Mouse (Mus musculus) layer of hippocampus, adult 9-11 months (tissue): Measurements from ENCODE around the gene Ankzf1.

Experiments used
- DNase-seq: peaks from one replicate; pipeline ENCODE4 v3.0.0; 2022

The Ankzf1 gene

DNA sequence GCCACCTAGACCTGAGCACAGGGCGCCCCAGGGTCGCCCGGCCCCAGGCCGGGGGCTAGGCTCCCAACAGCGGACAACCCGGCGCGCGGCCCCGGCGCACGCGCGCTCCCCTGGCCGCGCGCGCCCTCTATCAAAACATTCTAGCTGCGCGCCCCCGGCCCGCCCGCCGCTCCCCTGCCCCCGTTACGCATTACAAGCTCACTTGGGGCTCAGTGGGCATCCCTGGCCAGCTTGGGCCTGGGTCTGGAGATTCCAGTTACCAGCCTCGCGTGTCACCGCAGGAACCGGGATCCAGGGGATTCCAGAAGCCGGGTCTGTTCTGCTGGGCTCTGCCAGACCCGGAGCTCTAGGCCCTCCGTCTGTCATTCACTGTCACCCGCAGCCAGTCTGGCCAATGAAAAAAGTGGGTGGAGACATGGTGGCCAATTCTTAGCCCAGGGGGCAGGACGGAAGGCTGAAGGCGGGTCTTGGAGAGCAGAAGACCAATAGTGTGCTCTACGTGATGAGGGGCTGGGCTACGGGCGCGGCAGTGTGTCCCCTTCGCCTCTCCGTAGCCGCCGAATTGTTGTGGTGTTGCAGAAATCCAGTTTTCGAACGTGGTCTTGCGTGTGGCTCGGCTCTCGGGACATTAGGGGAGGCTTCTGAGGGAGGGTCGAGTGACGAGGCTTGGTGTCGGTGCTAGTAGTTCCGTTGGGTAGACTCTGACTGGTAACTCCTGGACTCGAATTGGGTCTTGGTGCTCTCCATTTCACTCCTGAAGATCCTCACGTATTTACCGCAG lies at the start of gene Ankzf1, which contains the start of gene Atg9a:
Gene Ankzf1, plus strand, starts transcription at position 530 of the 781 bp plus-strand sequence.
Gene Atg9a, minus strand, starts transcription at position 575 of the 781 bp plus-strand sequence.
- peak; percentile 99 for DNase-seq

DNA sequence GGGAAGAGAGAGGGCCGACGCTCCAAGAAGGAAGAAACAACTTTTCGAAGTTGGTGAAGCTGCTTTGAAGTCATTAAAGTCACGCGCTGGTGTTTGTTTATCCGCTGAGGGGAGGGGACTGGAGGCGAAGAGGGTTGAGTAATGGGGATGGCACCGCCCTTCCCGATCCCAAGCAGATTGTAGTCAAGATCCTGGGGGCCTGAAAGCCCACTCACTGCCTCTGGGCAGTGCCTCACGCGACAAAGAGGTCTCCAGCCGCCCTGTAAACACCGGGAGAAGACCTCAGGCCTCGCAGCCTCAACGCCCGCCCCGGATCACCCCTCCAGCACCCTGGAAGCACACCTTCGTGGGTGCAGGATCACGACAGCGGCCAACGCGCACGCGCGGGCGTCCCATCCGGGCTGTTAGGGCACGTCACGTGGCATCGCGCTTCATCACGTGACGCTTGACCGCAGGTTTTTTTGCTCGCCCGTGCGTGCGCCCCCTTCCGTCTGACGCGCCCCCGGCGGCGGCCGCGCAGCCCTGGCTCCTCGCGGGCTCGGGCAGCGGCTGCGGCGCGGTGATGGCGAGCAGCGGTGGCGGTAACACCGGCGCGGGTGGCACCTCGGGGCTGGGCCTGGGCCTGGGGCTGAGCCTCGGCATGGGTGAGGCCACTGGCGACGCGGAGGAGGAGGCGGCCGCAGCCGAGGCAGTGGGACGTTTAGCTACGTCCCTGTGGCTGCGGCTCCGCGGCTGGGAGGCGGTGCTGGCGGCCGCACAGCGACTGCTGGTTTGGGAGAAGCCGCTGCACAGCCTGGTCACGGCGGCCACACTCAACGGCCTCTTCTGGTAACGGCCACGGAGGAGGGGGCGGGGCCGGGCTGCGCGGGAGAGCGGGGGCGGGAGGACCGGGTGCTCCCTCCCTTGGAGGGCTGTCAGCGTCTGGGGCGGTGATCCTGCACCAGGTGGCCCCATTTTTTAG lies 49.4 kb upstream of the Ankzf1 start, which contains the start of the genes Cnppd1 and Retreg2:
Gene Cnppd1, minus strand, starts transcription at position 411 of the 961 bp plus-strand sequence.
Gene Retreg2, plus strand, starts transcription at position 478 of the 961 bp plus-strand sequence.
- peak; percentile 95 for DNase-seq

DNA sequence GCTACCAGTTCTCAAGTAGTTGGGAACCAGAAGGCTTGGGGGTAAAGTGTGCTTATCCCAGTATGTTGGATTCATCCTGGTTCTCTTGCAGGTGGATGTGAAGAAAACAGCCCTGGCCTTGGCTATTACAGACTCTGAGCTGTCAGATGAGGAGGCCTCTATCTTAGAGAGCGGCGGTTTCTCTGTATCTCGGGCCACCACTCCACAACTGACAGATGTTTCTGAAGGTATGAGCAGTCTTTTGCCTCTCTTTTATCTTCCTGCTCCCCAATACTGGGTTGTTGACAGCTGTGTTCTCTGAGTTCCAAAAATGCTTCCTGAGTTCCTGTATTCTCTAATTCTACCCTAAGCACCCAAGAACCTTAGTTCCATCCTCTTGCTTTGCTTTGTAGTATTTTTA lies 46.4 kb upstream of the Ankzf1 start:
- DNase-seq: no peak

DNA sequence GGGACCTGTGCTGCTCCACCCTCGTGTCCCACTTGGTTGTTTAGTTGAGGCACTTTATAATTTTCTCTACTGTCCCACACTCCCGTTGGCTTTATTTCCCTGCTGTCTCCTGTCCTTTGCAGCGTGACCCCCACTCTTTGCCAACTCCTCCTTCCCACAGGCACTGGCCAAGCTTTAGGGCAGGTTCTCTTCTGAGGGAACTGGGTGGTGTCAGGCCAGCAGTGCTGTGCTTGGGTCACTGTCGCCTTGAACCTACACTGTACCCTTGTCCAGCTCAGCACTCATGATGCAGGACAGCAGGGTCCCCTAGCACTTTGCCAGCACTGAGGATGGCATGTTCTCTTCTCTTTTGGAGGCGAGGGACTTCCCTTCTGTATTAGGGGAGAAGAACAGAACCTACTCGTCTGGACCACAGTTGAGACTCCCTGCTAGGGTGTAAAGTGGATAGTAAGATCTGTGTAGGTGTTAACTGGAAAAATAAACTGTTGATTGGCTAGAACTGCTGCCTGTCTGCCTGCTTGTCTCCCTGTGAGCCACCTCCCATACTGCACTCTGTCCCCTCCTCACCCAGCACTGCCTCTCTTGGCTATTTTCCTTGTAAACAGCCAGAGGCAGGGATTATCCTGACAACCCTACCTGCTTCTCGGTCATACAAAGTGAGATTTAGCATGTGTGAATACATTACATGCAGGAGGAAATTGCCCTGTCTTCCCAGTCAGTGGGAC lies 44.4 kb upstream of the Ankzf1 start:
- DNase-seq: no peak

DNA sequence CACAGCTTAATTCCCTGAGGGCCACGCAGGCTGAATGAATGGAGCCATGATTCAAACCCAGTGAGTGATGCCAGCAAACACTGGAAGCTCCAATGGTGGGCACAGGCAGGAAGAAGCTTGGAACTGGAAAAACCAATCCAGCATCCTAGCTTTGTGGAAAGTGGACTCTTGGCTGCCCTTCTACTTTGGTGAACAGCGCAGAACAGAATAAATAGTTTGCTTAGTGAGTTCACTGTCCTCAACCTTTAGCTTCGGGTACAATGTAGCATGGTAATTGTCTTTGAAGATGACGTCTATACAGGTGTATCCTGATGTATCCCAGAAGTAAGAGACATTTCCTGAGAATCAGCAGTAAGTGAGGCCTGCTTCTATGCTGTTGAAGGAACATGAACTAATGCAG lies 43.2 kb upstream of the Ankzf1 start:
- DNase-seq: no peak

DNA sequence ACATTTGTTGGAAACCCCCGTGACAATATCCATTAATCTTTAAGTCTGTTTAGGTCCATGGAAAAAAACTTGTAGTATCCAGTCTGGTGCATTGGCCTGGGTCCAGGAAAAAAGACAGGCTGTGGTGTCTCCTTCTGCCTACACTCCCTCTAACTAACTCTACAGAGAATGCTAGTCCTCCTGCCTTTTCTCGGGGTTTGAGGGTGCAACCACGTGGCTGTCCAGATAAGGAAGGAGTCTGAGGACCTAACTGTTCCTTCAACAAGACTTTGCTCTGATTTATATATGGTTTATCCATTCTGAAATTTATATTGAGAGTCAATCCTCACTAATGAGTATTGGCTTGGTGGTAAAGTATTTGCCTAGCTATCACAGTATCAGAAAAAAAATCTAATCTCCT lies 36.1 kb upstream of the Ankzf1 start:
- DNase-seq: no peak

DNA sequence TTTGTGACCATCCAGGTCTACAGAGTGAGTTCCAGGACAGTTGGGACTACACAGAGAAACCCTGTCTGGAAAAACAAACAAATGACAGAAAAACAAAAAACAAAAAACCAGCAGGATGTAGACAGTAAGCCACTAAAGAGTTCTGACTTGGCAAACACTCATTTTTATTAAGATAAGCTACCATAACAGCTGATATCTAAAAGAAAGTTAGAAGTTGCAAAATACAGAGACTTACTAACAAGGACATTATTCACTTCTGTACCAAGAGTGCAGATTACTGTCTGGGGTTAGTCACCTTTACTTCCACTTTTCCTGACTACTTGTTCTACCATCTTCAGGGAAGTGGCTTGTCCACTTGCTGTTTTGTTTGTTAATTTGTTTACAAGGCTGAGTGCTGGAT lies 33.0 kb upstream of the Ankzf1 start:
- DNase-seq: no peak

DNA sequence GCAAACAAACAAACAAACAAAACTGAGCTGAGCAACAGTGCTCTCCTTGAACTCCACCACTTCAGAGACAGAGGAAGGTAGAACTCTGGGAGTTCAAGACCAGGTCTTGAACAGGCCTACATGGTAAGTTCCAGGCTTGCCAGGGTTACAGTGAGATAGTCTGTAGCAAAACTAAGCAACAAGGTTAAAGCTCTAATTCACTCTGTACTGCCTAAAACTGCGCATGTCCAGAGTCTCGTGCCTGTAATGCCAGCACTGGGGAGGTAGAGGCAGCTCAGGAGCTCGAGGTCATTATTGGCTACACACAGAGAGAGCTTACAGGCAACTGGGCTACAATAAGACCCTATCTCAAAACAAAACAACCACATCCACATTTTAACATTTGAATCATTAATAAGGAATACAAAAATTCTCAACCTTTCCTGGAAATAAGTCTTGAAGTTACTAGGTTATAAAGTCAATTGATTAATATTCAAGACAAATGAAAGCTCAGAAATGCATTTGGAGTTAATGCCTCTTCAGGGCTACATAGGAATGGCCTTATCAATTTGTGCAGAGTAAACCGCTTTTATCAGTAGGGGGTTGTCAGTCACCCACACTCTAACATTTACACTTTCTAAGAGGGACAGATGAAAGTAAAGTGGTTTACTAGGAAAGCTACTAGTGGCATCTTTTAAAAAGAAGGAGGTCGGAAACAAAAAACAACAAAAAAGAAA lies 32.3 kb upstream of the Ankzf1 start:
- DNase-seq: no peak

DNA sequence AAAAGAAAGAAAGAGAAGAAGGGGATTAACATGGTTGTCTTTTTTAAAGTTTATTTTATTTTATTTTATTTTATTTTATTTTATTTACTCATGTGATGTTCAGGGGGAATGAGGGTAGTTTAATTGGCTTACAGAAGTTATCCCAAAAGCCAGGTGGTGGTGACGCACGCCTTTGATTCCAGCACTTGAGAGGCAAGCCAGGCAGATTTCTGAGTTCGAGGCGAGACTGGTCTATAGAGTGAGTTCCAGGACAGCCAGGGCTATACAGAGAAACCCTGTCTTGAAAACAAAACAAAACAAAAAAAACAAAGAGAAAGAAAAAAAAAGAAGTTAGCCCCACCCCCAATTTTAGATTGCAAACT lies 31.7 kb upstream of the Ankzf1 start:
- no peak for DNase-seq

DNA sequence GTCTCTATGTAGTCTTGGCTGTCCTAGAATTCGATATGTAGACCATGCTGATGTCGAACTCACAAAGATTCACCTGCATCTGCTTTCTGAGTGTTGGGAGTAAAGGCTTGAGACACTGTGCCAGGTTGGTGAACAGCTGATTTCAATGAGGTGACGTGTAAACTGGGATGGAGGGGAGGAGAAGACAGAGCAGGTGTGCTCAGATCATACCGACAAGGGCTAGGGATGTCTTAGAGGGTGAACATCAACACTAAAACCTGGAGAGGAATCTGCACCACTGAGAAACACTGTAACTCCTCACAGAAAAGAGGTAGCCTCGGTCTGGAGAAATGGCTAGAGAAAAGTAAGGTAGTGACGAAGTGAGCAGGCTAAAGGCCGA lies 23.9 kb upstream of the Ankzf1 start:
- DNase-seq: no peak

DNA sequence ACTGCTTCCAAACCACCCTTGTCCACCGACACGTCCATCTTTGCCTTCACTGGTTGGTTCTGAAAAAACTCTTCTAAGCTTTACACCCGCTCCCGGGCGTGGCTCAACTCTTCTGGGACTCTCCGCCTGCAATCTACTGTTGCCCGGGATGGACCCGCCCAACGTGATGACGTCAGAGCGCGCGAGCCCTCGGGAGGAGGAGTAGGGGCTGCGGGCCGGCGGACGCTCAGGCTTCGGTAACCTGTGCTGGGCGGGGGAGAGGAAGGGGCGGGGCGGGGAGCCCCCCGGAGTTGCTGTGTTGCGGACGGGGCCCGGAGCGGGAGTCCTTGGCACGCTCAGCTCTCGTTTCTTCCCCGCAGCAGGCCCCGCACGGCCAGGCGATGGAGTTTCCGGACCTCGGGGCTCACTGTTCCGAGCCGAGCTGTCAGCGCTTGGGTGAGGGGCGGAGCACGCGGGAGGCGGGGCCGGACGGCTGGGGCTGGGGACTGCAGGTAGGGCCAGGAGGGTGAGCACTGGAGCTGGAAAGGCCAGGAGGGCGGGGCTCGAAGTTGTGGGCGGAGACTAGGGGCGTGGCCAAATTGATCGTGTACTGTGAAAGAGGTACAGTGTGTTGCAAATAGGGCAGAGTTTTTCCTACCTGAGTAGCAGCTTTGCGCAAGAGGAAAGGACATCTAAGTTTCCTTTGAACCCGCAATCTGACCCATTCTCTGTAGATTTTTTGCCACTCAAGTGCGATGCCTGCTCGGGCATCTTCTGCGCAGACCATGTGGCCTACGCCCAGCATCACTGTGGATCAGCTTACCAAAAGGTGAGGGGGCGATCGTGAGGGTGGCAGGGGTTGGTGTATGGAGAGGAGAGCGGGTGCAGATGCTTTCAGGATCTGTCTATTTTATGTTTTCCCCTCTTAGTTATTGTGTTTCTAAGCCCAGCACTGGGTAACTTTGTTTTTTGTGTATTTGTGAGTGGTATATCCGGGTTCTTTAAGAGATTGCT lies 23.2 kb upstream of the Ankzf1 start, which contains the start of gene Zfand2b:
Gene Zfand2b, plus strand, starts transcription at position 175 of the 993 bp plus-strand sequence.
- DNase-seq: peak; percentile 96

DNA sequence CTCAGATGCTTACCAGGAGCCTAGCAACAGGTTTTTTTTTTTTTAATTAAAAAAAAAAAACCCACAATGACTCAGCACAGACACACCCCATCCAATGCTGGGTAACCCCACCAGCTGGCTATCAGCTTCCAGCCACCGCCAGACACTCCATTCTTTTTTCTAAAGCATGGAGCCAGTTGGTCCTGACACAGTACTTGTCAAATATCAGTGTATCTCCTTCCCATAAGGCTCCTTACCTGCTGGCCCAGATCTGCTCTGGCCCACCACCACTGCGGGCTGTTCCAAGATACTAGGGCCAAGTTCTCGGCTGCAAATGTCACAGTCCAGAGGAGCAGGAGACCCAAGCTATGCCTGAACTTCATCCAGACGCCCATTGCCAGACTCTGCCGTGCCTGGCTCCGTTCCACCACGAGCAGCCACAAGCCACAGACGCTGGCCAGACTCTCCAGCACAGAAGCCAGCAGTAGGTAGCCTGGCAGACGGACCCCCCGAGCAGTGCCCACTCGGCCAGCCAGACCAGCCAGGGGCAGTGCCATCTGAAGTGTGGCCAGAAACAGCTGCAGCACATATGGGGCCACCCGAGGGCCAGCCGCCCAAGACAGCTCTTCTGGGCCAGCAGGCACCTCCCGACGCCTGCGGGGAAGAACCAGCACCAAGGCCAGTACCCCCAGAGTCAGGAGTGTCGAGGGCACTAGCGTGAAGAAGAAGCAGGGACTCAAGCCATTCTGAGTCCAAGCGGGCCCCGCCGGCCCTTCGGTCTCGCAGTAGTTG lies 12.4 kb upstream of the Ankzf1 start:
- peak; percentile 48 for DNase-seq

DNA sequence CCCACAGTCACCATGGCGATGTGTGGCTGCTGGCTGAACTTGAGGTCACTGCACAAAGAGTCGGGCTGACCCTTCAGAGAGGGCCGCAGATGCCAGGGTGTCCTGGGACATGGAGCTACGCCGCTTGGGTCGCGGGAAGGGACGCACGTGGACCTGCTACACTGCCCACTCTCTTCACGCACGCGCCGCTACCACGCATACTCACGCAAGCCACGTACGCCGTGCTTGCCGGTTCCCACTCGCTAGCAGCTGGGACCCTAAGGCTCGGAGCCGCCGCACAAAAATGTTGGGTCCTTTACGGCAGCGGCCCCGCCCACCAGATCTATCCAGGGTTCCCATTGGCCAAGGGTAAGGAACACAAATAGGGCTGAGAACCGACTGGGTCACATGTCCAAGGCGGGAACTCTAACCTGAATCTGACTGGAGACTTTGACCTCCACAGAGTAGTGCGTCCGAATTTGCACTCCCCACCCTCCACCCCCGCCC lies 11.8 kb upstream of the Ankzf1 start, which contains the start of gene Abcb6:
Gene Abcb6, minus strand, starts transcription at position 288 of the 486 bp plus-strand sequence.
- DNase-seq: peak; percentile 95

DNA sequence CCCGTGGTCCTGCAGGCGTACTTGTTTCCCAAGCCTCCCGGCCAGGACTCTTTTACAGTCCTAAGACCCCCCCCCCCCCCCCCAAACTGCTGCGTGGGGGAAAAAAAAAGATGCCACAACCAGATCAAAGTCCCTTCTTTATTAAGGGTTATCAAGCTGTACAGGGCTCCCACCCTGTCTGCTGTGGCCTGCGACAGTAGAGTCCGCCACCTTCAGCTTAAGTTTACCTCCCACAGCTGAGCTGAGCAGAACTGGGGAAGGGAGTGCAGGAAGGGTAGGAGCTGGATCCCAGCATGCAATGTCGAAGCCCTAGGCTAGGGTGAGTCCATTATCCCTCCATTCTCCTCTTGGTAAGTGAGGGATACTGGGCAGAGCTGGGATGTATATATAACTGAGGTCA lies 11.2 kb upstream of the Ankzf1 start:
- no peak for DNase-seq

DNA sequence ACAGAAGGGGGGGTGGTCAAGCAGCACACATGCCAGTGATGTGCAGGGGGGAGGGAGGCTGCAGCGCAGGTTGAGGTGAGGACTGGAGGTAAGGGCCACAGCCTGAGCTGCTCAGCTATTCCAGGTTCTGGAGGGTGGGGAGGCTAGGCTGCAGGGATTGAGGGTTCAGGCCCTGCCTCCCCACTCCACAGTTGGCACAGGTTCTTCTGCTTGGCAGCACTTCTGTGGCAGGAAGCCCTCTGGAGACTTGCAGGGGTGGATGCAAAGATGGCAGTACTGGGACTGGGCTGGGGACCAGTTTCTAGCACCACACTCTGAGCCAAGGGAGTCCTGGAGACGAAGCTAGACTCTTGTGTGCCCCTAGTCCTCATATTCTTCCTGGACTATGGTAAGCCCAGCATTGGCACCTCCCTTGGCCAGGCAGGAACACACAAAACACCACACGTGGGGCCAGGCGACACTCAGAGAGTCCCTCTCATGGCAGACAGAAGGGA lies 10.5 kb upstream of the Ankzf1 start:
- DNase-seq: no peak

DNA sequence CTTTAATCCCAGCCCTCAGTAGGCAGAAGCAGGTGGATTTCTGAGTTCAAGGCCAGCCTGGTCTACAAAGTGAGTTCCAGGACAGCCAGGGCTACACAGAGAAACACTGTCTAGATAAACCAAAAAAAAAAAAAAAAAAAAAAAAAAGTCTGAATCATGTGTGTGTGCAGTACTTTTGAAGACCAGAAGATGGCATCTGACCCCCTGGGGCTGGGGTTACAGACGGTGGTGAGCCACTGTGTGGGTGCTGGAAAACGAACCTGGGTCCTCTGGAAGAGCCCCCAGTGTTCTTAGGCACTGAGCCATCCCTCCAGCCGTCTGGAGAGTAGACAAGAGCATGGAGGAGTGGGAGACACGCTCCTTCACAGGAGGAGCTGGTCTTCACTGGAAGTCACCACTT lies 9.8 kb upstream of the Ankzf1 start:
- DNase-seq: no peak

DNA sequence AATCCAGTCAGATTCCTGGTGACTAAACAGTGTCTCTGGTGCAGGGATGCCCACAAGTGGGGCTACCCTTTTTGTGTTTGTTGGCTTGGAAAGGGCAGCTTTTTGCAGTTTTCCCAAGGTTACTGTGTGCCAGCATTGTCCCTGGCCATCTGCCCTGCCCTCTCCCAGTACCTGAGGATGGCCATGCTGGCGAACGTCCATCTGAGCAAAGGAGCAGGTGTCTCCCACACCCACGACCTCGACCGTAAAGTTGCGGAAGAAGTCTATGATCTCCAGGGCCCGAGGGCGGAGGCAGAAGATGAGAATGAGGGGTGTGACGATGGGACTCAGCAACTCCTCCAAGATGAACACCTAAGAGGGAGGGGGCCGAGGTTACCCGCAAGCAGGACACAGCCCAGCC lies 6.5 kb upstream of the Ankzf1 start:
- no peak for DNase-seq

DNA sequence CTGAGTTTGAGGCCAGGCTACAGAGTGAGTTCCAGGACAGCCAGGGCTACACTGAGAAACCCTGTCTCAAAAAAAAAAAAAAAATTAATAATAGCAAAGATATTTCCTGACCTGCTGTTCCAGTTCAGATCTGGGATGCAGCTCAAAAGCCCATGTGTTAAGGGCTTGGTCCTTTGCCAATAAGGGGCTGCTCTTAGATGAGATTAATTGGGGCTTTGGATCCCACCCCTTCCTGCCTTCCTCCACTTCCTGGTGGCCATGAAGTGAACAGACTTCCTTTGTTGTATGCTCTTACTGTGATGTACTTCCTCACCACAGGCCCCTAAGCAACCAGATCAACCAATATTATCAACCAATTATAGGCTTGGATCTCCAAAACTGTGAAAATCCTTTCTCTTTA lies 4.8 kb upstream of the Ankzf1 start:
- no peak for DNase-seq

DNA sequence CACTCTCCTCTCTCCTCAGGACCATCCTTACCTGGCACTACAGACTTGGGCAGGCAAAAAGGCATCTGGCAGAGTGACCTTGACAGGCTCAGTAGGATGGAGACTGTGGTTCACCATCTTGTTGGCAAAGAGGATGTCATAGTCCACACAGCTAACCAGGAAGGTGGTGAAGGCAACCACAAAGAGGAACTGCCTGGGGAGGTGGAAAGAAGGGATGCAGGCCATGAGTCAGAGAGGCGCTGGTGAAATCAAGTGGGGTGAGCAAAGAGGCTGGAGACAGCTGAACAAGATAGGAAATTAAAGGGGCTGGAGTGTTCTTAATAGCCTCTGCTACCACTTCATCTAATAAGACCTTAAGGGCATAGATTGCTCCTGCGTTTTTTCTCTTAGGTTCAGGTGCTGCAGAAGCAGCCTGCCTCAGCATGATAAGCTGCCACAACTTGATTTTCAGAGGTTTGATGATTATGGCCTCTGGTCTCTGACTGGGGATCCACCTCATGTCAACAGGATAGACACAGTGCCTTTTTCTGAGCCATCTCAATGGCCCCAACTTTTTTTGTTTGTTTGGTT lies 4.0 kb upstream of the Ankzf1 start:
- DNase-seq: no peak
